Mouse (Mus musculus): Measurements from ENCODE around the gene Tbc1d7.

GRCm38 (mm10) chr13:43172036-43172713 lies 874 bp upstream of the Tbc1d7 start:
- TF ChIP-seq CTCF (IDR thresholded peaks at IDR 0.05; ENCODE audit: control insufficient read depth, insufficient read depth, insufficient read length): peak; percentile 14
- TF ChIP-seq CEBPB (IDR thresholded peaks at IDR 0.05; ENCODE audit: low read depth): no peak
- TF ChIP-seq MYOD1 (IDR thresholded peaks at IDR 0.05; ENCODE audit: control insufficient read depth, insufficient read length, low read depth): no peak
- no peak for TF ChIP-seq USF1 (IDR thresholded peaks at IDR 0.05; ENCODE audit: low read depth)

All from C2C12 (cell line).